Mouse (Mus musculus) C2C12 (cell line): Measurements from ENCODE around the gene Tnfrsf21. TPM values are rescaled to one million over a fixed set of nuclear protein-coding genes. Genes with fewer than 3 reads are reported as not detected.

ENCODE experiments used
- H3K27me3 ChIP-seq: one replicate; pipeline ENCODE4 v1.6.1; 2011; ENCODE audit not compliant: control insufficient read depth, insufficient read depth, insufficient read length
- H3K36me3 ChIP-seq: one replicate; pipeline ENCODE4 v1.6.1; 2011; ENCODE audit not compliant: control insufficient read depth, insufficient read depth
- H3K4me3 ChIP-seq: one replicate; pipeline ENCODE4 v1.5.1; 2011; ENCODE audit warnings: mild to moderate bottlenecking, control low read depth; ENCODE audit not compliant: poor library complexity, insufficient read depth, severe bottlenecking
- H3K79me2 ChIP-seq: one replicate; pipeline ENCODE4 v1.6.1; 2011; ENCODE audit not compliant: control insufficient read depth, insufficient read depth
- H3K79me3 ChIP-seq: one replicate; pipeline ENCODE4 v1.6.1; 2011; ENCODE audit warnings: low read depth, control low read depth
- H3ac ChIP-seq: one replicate; pipeline ENCODE3; 2011; ENCODE audit warnings: low read depth; ENCODE audit not compliant: control insufficient read depth, insufficient read length
- CEBPB ChIP-seq: IDR thresholded peaks from one replicate; pipeline ENCODE4 v1.6.1; 2011; ENCODE audit warnings: low read depth, mild to moderate bottlenecking, control low read depth, moderate library complexity
- CTCF ChIP-seq: IDR thresholded peaks from one replicate; pipeline ENCODE4 v1.5.1; 2011; ENCODE audit not compliant: control insufficient read depth, insufficient read depth, insufficient read length
- FOSL1 ChIP-seq: IDR thresholded peaks from one replicate; pipeline ENCODE4 v1.8.0; 2011; ENCODE audit warnings: mild to moderate bottlenecking, low read length; ENCODE audit not compliant: poor library complexity, insufficient read depth, severe bottlenecking
- MAX ChIP-seq: IDR thresholded peaks from one replicate; pipeline ENCODE4 v1.6.1; 2011; ENCODE audit warnings: mild to moderate bottlenecking, control low read depth
- MYOD1 ChIP-seq: IDR thresholded peaks from one replicate; pipeline ENCODE4 v1.6.1; 2011; ENCODE audit warnings: low read depth; ENCODE audit not compliant: control insufficient read depth, insufficient read length
- MYOG ChIP-seq: IDR thresholded peaks from one replicate; pipeline ENCODE4 v1.6.1; 2011; ENCODE audit not compliant: control insufficient read depth, insufficient read length; ENCODE audit errors: extremely low read depth
- USF1 ChIP-seq: IDR thresholded peaks from one replicate; pipeline ENCODE4 v1.6.1; 2011; ENCODE audit warnings: low read depth, mild to moderate bottlenecking, control low read depth, moderate library complexity
- polyA plus RNA-seq: library from polyadenylated mRNA; unstranded; fragments of >200 nt; fragmentation: generic; extraction: Trizol; gene quantifications from one replicate; pipeline ENCODE4 v1.2.1, GENCODE M21; 2012; ENCODE audit warnings: missing spikeins

Tnfrsf21 gene
- polyA plus RNA-seq, 1 experiment: 4.6 TPM

GRCm38 (mm10) chr17:43050619-43051018 lies 34.3 kb downstream of the Tnfrsf21 start:
- no peak for TF ChIP-seq FOSL1
- TF ChIP-seq CTCF: no peak
- TF ChIP-seq MYOG: no peak
- no peak for TF ChIP-seq CEBPB
- TF ChIP-seq USF1: no peak
- no peak for TF ChIP-seq MYOD1
- no peak for TF ChIP-seq MAX
- no peaks in the 10 kb centered on the region for H3K27me3 ChIP-seq
- no peaks in the 10 kb centered on the region for H3K79me2 ChIP-seq
- no peak overlapping the region for H3ac ChIP-seq
- H3K79me3 ChIP-seq: no peaks in the 10 kb centered on the region
- H3K4me3 ChIP-seq: no peak overlapping the region
- H3K36me3 ChIP-seq: no peaks in the 10 kb centered on the region

GRCm38 (mm10) chr17:43052791-43053190 lies 36.4 kb downstream of the Tnfrsf21 start:
- Histone ChIP-seq H3K79me2 (no peaks in the 10 kb centered on the region), H3ac (no peak overlapping the region), H3K36me3 (no peaks in the 10 kb centered on the region), H3K79me3 (no peaks in the 10 kb centered on the region), H3K4me3 (no peak overlapping the region), H3K27me3 (no peaks in the 10 kb centered on the region)
- TF ChIP-seq USF1: no peak
- TF ChIP-seq MYOD1: no peak
- TF ChIP-seq CEBPB: no peak
- no peak for TF ChIP-seq CTCF
- no peak for TF ChIP-seq MAX
- no peak for TF ChIP-seq MYOG
- no peak for TF ChIP-seq FOSL1

GRCm38 (mm10) chr17:43053943-43054342 lies 37.6 kb downstream of the Tnfrsf21 start:
- no peaks in the 10 kb centered on the region for H3K27me3 ChIP-seq
- H3K79me3 ChIP-seq: no peaks in the 10 kb centered on the region
- H3K79me2 ChIP-seq: no peaks in the 10 kb centered on the region
- H3K4me3 ChIP-seq: no peak overlapping the region
- H3K36me3 ChIP-seq: no peaks in the 10 kb centered on the region
- H3ac ChIP-seq: no peak overlapping the region
- no peak for TF ChIP-seq CTCF
- TF ChIP-seq MAX: no peak
- no peak for TF ChIP-seq CEBPB
- TF ChIP-seq MYOD1: no peak
- TF ChIP-seq FOSL1: no peak
- no peak for TF ChIP-seq USF1
- TF ChIP-seq MYOG: no peak

GRCm38 (mm10) chr17:43058277-43059025 lies 42.1 kb downstream of the Tnfrsf21 start:
- TF ChIP-seq CEBPB (no peak), USF1 (no peak), CTCF (no peak), FOSL1 (no peak), MYOG (no peak), MAX (no peak), MYOD1 (no peak)
- Histone ChIP-seq H3K79me2 (no peaks in the 10 kb centered on the region), H3K27me3 (no peaks in the 10 kb centered on the region), H3K79me3 (no peaks in the 10 kb centered on the region), H3K4me3 (no peak overlapping the region), H3ac (no peak overlapping the region), H3K36me3 (no peaks in the 10 kb centered on the region)

GRCm38 (mm10) chr17:43064705-43065104 lies 48.4 kb downstream of the Tnfrsf21 start:
- Histone ChIP-seq H3K79me2 (no peaks in the 10 kb centered on the region), H3K27me3 (no peaks in the 10 kb centered on the region), H3K79me3 (no peaks in the 10 kb centered on the region), H3ac (no peak overlapping the region), H3K36me3 (no peaks in the 10 kb centered on the region), H3K4me3 (no peak overlapping the region)
- TF ChIP-seq MYOG (no peak), MAX (no peak), FOSL1 (no peak), CTCF (no peak), MYOD1 (no peak), CEBPB (no peak), USF1 (no peak)
